Mouse (Mus musculus): ENCODE measurements around the gene Tubb4b. TPM values are rescaled to one million over a fixed set of nuclear protein-coding genes. Genes with fewer than 3 reads are reported as not detected.

Gene Tubb4b
- total RNA-seq, 2 experiments from 2014 or later, result 235 to 257 TPM

GRCm38 (mm10) chr2:25173821-25174220 lies 50.7 kb downstream of the Tubb4b start:
- no peak for DNase-seq (ENCODE audit: low spot score in 2 of 2)

DNA sequence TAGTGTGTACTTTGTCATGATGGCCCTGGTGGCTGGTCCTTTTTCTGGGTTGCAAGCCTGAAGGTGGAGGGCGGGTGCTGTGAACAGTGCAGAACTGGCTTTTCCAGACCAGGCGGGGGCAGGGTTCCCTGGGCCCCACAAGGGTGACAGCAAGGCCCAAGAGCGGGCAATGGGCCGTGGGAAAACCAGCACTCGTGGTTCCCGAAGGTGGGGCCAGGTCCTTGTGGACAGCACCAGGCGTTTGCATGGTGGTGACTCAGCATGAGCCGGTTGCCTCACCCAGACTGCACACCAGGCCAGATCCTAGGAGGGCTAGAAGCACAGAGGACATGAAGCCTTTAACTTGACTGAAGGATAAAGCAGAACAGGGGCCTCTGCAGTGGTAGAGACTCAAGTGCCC lies 51.9 kb downstream of the Tubb4b start:
- no peak for DNase-seq (ENCODE audit: low spot score in 2 of 2)

Other genes starting within 250 kb of the Tubb4b start
- 10 to 100 TPM; 82.1 to 96.4 TPM for gene Mrpl41, start 249.6 kb downstream of the Tubb4b start, total RNA-seq (2021)
- 10 to 100 TPM; 50.8 to 54.4 TPM for gene Pnpla7, start 248.7 kb downstream of the Tubb4b start, total RNA-seq (2021)
- gene Nsmf, start 170.3 kb downstream of the Tubb4b start, total RNA-seq (2021), result 10 to 100 TPM; 78.9 to 80.1 TPM
- 1 to 10 TPM; 2.0 to 5.4 TPM for gene Entpd8, start 144.4 kb downstream of the Tubb4b start, total RNA-seq (2021)
- under 1 TPM in 1 of 2 experiments, not detected in 1; 0.59 TPM for gene Noxa1, start 129.6 kb downstream of the Tubb4b start, total RNA-seq (2021)
- 10 to 100 TPM; 10.2 to 18.4 TPM for gene Nrarp, start 43.9 kb downstream of the Tubb4b start, total RNA-seq (2021)
- 10 to 100 TPM; 23.1 to 24.3 TPM for gene Tor4a, start 27.8 kb downstream of the Tubb4b start, total RNA-seq (2021)
- 10 to 100 TPM; 64.8 to 65.8 TPM for gene Nelfb, start 13.2 kb downstream of the Tubb4b start, total RNA-seq (2021)
- not detected for gene Stpg3, start 10.1 kb downstream of the Tubb4b start, total RNA-seq (2021)
- under 1 TPM; 0.45 to 0.68 TPM for gene Fam166a, start 6.0 kb downstream of the Tubb4b start, total RNA-seq (2021)
- gene Slc34a3, start 9.7 kb upstream of the Tubb4b start, total RNA-seq (2021), result under 1 TPM in 1 of 2 experiments, not detected in 1; 0.95 TPM
- gene Rnf224, start 12.1 kb upstream of the Tubb4b start, total RNA-seq (2021), result not detected
- 10 to 100 TPM; 14.3 to 18.7 TPM for gene Rnf208, start 17.6 kb upstream of the Tubb4b start, total RNA-seq (2021)
- not detected for gene Cysrt1, start 17.8 kb upstream of the Tubb4b start, total RNA-seq (2021)
- 1 to 10 TPM; 4.4 to 5.9 TPM for gene AL732309.1, start 22.2 kb upstream of the Tubb4b start, total RNA-seq (2021)
- 10 to 100 TPM; 28.9 to 38.5 TPM for gene Tmem203, start 30.7 kb upstream of the Tubb4b start, total RNA-seq (2021)
- gene Tprn, start 37.9 kb upstream of the Tubb4b start, total RNA-seq (2021), result 10 to 100 TPM; 15.5 to 18.7 TPM
- 10 to 100 TPM; 56.0 to 56.8 TPM for gene Ssna1, start 47.7 kb upstream of the Tubb4b start, total RNA-seq (2021)
- gene Anapc2, start 47.8 kb upstream of the Tubb4b start, total RNA-seq (2021), result 100 to 1,000 TPM; 110 to 115 TPM
- gene Tmem210, start 63.4 kb upstream of the Tubb4b start, total RNA-seq (2021), result not detected
- gene Lrrc26, start 65.2 kb upstream of the Tubb4b start, total RNA-seq (2021), result not detected
- 10 to 100 TPM; 15.0 to 15.2 TPM for gene Grin1, start 94.5 kb upstream of the Tubb4b start, total RNA-seq (2021)
- gene Man1b1, start 107.6 kb upstream of the Tubb4b start, total RNA-seq (2021), result 10 to 100 TPM; 57.5 to 62.5 TPM
- gene Dpp7, start 131.7 kb upstream of the Tubb4b start, total RNA-seq (2021), result 10 to 100 TPM; 32.1 to 33.9 TPM
- 10 to 100 TPM; 18.6 to 24.0 TPM for gene Uap1l1, start 141.0 kb upstream of the Tubb4b start, total RNA-seq (2021)
- gene Sapcd2, start 147.6 kb upstream of the Tubb4b start, total RNA-seq (2021), result 1 to 10 TPM; 9.3 to 9.4 TPM
- 10 to 100 TPM in 1 of 2 experiments, 1 to 10 TPM in 1; 10.0 to 11.8 TPM for gene Entpd2, start 171.2 kb upstream of the Tubb4b start, total RNA-seq (2021)
- 100 to 1,000 TPM; 102 to 112 TPM for gene Npdc1, start 174.6 kb upstream of the Tubb4b start, total RNA-seq (2021)
- under 1 TPM in 1 of 2 experiments, not detected in 1; 0.82 TPM for gene Fut7, start 198.6 kb upstream of the Tubb4b start, total RNA-seq (2021)
- 10 to 100 TPM; 30.4 to 34.3 TPM for gene Abca2, start 204.0 kb upstream of the Tubb4b start, total RNA-seq (2021)
- gene Clic3, start 232.1 kb upstream of the Tubb4b start, total RNA-seq (2021), result 1 to 10 TPM; 1.4 to 1.7 TPM
- gene Paxx, start 236.4 kb upstream of the Tubb4b start, total RNA-seq (2021), result 10 to 100 TPM; 41.0 to 48.5 TPM
- 1 to 10 TPM; 3.6 to 6.5 TPM for gene Ptgds, start 245.3 kb upstream of the Tubb4b start, total RNA-seq (2021)

All from adrenal gland, postnatal 4 days (tissue).